Mouse (Mus musculus): ENCODE data around the gene Vps13d.

DNA sequence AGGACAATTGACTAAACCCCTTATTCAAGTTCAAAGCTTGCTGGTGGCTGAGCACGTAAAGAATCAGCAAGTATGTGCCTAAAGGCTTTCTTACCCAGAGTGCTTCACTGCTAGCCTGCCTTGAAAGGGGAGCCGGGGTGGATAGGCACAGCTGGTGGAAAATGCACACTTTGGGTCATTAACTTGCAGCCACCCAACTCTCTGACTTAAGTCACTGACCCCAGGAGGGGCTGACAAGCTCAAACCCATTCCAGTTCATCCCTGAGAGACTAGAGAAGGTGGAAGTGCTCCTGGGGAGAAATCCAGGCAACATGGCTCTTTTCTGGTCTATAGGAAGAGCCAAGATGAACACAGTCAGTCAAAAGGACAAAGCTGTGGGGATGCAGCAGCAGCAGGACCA lies 219.3 kb downstream of the Vps13d start:
- TF ChIP-seq POLR2A (IDR thresholded peaks at IDR 0.05; ENCODE audit: low read depth, low read length) (no peak), MAZ (IDR thresholded peaks at IDR 0.05; ENCODE audit: low read depth, low read length) (no peak), ZMIZ1 (IDR thresholded peaks at IDR 0.05; ENCODE audit: low read depth, low read length) (no peak), SIN3A (IDR thresholded peaks at IDR 0.05; ENCODE audit: low read length) (no peak), CTCF (conservative IDR thresholded peaks at IDR 0.05 in 1 of 2, IDR thresholded peaks at IDR 0.05 in 1 of 2; ENCODE audit: low read depth in 2 of 2, low read length in 2 of 2) (no peak), TCF12 (IDR thresholded peaks at IDR 0.05; ENCODE audit: low read depth, low read length) (no peak), NRF1 (IDR thresholded peaks at IDR 0.05; ENCODE audit: low read depth, low read length) (no peak), EP300 (IDR thresholded peaks at IDR 0.05; ENCODE audit: low read length) (no peak), ZNF384 (IDR thresholded peaks at IDR 0.05; ENCODE audit: low read depth, low read length) (no peak), RCOR1 (conservative IDR thresholded peaks at IDR 0.05; ENCODE audit: low read depth, low read length) (no peak), USF1 (IDR thresholded peaks at IDR 0.05; ENCODE audit: low read depth, low read length) (no peak), USF2 (conservative IDR thresholded peaks at IDR 0.05; ENCODE audit: low read depth, low read length) (no peak), TBP (conservative IDR thresholded peaks at IDR 0.05; ENCODE audit: low read depth, low read length) (no peak)

Measured in CH12.LX (cell line).